Mouse (Mus musculus) thymus, adult 2 months (tissue): Measurements from ENCODE around the gene Mab21l2. TPM values are rescaled to one million over a fixed set of nuclear protein-coding genes. Genes with fewer than 3 reads are reported as not detected.

Source experiments
- DNase-seq: peaks from one replicate; pipeline ENCODE4 v3.0.0; 2021
- H3K27ac ChIP-seq: fragments of 200-500 bp; 2 replicates; pipeline ENCODE4 v1.5.1; 2012; ENCODE audit warnings: low read length, control low read depth; ENCODE audit not compliant: control insufficient read depth, insufficient read depth
- H3K27me3 ChIP-seq: fragments of 200-500 bp; 2 replicates; pipeline ENCODE4 v1.6.1; 2012; ENCODE audit warnings: mild to moderate bottlenecking, low read length, moderate library complexity, mixed read lengths; ENCODE audit not compliant: control insufficient read depth, insufficient read depth
- H3K36me3 ChIP-seq: fragments of 200-500 bp; 2 replicates; pipeline ENCODE4 v1.6.1; 2012; ENCODE audit warnings: mild to moderate bottlenecking, low read length, moderate library complexity; ENCODE audit not compliant: control insufficient read depth, insufficient read depth
- H3K4me1 ChIP-seq: fragments of 200-500 bp; replicated peaks from 2 replicates; pipeline ENCODE4 v1.6.1; 2012; ENCODE audit warnings: low read length; ENCODE audit not compliant: control insufficient read depth, insufficient read depth
- H3K4me3 ChIP-seq: fragments of 200-500 bp; 2 replicates; pipeline ENCODE4 v1.5.1; 2012; ENCODE audit warnings: mild to moderate bottlenecking, low read length, control low read depth, moderate library complexity; ENCODE audit not compliant: control insufficient read depth, insufficient read depth
- CTCF ChIP-seq: fragments of 200-500 bp; IDR thresholded peaks from 2 replicates; pipeline ENCODE4 v1.5.1; 2012; ENCODE audit warnings: mild to moderate bottlenecking, control low read depth, low read length, moderate library complexity, borderline replicate concordance; ENCODE audit not compliant: control insufficient read depth, poor library complexity, insufficient read depth; ENCODE audit errors: extremely low read depth
- POLR2A ChIP-seq: fragments of 200-500 bp; IDR thresholded peaks from 2 replicates; pipeline ENCODE4 v1.6.1; 2012; ENCODE audit warnings: mild to moderate bottlenecking, low read length, control low read depth, moderate library complexity; ENCODE audit not compliant: control insufficient read depth, poor library complexity, insufficient read depth; ENCODE audit errors: extremely low read depth
- WGBS: fragments of 180-500 bp; shearing (Covaris S2); methylation state at CpG from one replicate; pipeline ENCODE4 v1.1.7; 2018; 5-methylcytosine and 5-hydroxymethylcytosine counted together
- polyA plus RNA-seq: library from polyadenylated mRNA; depleted of rRNA; stranded (reverse); fragments of >200 nt; gene quantifications from 2 replicates; pipeline ENCODE4 v1.2.3, GENCODE M21; 2012

Mab21l2 gene
- polyA plus RNA-seq, 1 experiment, result 0.16 TPM

DNA sequence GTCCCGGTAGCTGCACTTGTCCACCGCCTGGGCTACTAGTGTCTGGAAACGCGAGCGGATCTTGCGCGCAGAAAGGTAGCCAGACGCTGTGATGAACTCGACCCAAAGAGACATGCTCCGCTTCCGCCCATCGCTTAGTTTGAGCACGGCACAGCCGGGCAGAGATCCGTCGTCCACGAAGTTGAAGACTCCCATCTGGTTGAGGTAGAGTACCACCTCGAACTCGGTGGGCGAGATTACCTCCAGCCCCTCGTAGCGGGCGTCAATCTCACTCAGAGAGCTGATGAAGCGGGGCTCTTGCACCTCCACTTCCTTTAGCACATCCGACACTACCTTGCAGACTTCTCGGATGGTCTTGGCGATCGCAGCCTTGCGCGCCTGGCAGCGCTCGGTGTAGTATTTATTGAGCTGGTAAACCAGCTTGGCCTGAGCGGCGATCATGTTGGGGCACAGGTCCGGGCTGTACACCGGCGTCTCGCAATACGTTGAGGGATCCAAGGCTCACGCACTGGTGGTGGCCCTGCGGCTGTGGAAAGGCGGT lies 1.1 kb downstream of the Mab21l2 start:
- no peak for TF ChIP-seq POLR2A
- no peak for TF ChIP-seq CTCF
- H3K27ac ChIP-seq, result no peak overlapping the region
- H3K4me1 ChIP-seq, result peaks cover 15% of the 10 kb centered on the region
- peaks cover 10% of the 10 kb centered on the region for H3K27me3 ChIP-seq
- DNase-seq, result peak; percentile 12
- H3K36me3 ChIP-seq, result no peaks in the 10 kb centered on the region
- WGBS, result 5% methylated on average over 42 of the region's 42 CpGs
- H3K4me3 ChIP-seq, result peak overlapping the region; percentile 39

DNA sequence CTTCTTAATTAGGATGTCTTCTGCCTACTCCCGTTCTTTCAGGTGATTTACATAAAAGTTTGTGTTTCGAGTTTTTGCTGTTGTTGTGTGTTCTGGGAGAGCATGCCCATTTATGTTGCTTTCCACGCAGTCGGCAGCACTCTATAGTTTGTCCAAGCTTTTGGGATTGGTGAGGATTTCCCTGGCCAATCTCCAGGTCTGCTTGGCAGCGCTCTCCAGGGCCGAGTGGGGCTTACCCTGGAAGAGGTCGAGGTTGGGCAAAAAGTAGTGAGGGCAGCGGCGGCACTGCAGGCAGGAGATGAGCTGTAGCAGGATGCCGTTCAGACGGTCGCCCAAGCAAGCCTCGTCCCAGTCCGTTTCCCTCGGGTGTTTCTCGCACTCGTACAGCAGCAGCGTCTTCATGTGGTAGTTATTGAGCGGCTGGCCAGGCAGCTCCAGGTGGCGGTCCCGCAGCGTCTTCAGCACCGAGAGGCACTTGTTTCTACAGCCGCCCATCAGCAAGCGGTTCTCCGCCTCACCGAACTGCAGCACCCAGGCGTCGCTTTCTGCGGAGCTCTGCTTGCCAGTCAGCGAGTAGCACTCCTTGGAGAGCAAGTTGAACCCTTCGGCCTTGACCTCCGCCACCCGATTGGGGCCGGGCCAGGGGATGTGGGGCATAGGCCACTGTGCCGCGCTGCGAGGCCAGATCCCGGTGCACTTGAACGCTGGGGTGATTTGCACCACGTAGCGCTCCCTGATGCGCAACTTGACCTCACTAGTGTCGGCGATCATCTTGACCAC lies 1.8 kb downstream of the Mab21l2 start:
- Histone ChIP-seq H3K4me1 (peaks cover 15% of the 10 kb centered on the region), H3K4me3 (peak overlapping the region; percentile 39), H3K27me3 (peaks cover 10% of the 10 kb centered on the region), H3K27ac (no peak overlapping the region), H3K36me3 (no peaks in the 10 kb centered on the region)
- DNase-seq, result peak; percentile 33
- WGBS, result 2% methylated on average over 45 of the region's 45 CpGs
- TF ChIP-seq POLR2A (no peak), CTCF (no peak)

DNA sequence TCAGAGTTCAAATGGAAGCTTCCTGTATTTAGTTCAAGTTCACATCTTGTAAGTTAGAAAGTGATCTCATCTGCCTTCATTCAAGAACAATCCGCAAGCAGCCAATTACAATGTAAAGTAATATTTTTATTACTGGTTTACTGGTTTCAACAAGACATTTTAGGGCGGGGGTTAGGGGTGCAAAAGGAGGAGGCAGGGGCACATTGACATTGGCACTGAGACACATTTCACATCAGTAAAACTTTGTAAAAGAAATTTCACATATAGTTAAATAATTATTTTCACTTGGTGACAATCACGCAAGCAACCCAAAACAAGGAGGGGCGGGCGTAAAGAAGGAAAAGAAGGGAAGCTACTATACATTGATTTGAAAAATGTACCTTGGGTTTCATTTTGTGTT lies 2.5 kb downstream of the Mab21l2 start:
- TF ChIP-seq CTCF, result no peak
- TF ChIP-seq POLR2A, result no peak
- H3K4me1 ChIP-seq, result peaks cover 15% of the 10 kb centered on the region
- no peak for DNase-seq
- WGBS, result 38% methylated on average over 5 of the region's 5 CpGs
- no peak overlapping the region for H3K4me3 ChIP-seq
- peaks cover 10% of the 10 kb centered on the region for H3K27me3 ChIP-seq
- no peak overlapping the region for H3K27ac ChIP-seq
- H3K36me3 ChIP-seq, result no peaks in the 10 kb centered on the region

DNA sequence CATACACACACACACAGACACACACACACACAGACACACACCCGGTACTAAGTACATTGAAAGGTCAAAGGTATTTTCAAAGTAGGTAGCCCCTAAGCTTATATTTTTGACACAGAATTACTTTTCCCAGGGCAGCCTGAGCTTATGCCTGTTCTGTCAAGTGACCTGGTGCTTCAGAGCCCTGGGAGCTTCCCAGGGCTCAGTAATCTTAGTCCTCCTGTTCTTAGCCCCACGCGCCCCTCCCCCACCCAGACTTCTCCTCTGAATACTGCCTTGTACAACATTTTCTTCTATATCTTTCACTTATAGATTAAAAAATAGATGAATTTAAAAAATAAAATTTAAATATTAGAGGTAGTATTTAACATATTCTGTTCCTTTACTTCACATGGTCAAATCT lies 3.6 kb downstream of the Mab21l2 start:
- Histone ChIP-seq H3K4me3 (no peak overlapping the region), H3K4me1 (peaks cover 15% of the 10 kb centered on the region), H3K27me3 (peaks cover 10% of the 10 kb centered on the region), H3K27ac (no peak overlapping the region), H3K36me3 (no peaks in the 10 kb centered on the region)
- no peak for TF ChIP-seq POLR2A
- no peak for TF ChIP-seq CTCF
- no peak for DNase-seq
- WGBS, result over 99% methylated on average over 3 of the region's 3 CpGs

DNA sequence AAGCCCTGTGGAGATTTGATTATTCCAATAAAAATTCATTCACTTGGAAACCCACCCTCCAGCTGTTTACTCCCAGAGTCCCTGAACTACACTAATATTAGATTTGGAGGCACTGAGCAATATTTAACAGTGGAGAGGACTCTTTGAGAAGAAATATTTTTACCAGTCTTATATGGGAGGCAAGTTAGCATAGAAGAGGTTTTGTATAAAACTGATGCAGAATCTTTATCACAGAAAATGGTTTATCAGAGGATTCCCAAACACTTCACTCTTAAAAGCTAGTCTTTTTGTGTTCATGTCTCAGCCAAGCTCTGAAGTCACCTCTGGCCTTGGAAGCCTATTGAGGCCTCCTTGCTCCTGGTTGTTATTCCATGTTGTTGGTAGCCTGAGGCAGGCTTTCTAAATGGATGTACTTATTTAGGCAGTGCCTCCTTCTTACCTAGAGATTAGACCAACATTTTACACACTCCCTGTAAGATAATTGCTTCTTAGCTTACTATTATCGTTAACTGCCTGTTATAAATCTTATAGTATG lies 6.5 kb downstream of the Mab21l2 start:
- DNase-seq, result no peak
- Histone ChIP-seq H3K4me1 (peaks cover 6% of the 10 kb centered on the region), H3K27ac (no peak overlapping the region), H3K4me3 (no peak overlapping the region), H3K36me3 (no peaks in the 10 kb centered on the region), H3K27me3 (peaks cover 6% of the 10 kb centered on the region)
- no peak for TF ChIP-seq POLR2A
- TF ChIP-seq CTCF, result no peak
- WGBS, result 100% methylated on average over 1 of the region's 1 CpGs

DNA sequence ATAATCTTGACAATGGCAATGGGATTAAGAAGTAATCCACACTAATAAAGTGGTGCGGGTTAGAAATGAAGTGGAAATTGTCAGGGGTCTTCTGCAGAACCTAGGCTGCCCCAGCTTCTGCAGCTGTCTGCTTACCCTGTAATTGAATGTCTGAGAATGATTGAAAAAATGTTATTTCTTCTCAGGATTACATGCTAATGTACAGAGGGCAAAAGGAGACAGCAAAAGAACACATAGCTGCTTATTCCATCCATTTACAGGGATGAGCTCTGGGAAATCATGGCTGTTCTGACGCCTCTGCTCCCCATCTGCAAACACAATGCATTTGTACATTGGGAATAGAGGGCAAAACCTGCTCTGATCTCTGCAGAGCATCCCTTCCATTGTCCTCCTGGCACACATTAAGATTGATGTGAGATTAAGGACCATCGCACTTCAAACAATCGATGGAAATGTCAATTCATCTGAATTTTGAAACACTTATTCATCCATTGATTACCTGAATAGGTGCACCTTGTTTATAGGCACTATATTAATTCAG lies 7.3 kb downstream of the Mab21l2 start:
- Histone ChIP-seq H3K36me3 (no peaks in the 10 kb centered on the region), H3K27me3 (no peaks in the 10 kb centered on the region), H3K27ac (no peak overlapping the region), H3K4me3 (no peak overlapping the region), H3K4me1 (no peaks in the 10 kb centered on the region)
- TF ChIP-seq POLR2A, result no peak
- no peak for TF ChIP-seq CTCF
- 97% methylated on average over 4 of the region's 4 CpGs for WGBS
- DNase-seq, result no peak
